Mouse (Mus musculus): ENCODE results near the gene Ttll11.

Gene Ttll11

GRCm38 (mm10) chr2:35899712-35900111 lies 80.0 kb downstream of the Ttll11 start:
- no peak for DNase-seq (ENCODE audit: low spot score)

GRCm38 (mm10) chr2:35899135-35899474 lies 80.6 kb downstream of the Ttll11 start:
- no peak for DNase-seq (ENCODE audit: low spot score)

GRCm38 (mm10) chr2:35898425-35899134 lies 81.1 kb downstream of the Ttll11 start:
- DNase-seq (ENCODE audit: low spot score): no peak

GRCm38 (mm10) chr2:35897125-35897524 lies 82.6 kb downstream of the Ttll11 start:
- no peak for DNase-seq (ENCODE audit: low spot score)

GRCm38 (mm10) chr2:35894512-35894911 lies 85.2 kb downstream of the Ttll11 start:
- DNase-seq (ENCODE audit: low spot score): no peak

- no peak for DNase-seq (ENCODE audit: low spot score)
Measured at GRCm38 (mm10) chr2:35890635-35891034, 89.1 kb downstream of the Ttll11 start.

GRCm38 (mm10) chr2:35889776-35890175 lies 89.9 kb downstream of the Ttll11 start:
- no peak for DNase-seq (ENCODE audit: low spot score)

- DNase-seq (ENCODE audit: low spot score): no peak
Measured at GRCm38 (mm10) chr2:35884296-35884695, 95.4 kb downstream of the Ttll11 start.

- DNase-seq (ENCODE audit: low spot score): no peak
Measured at GRCm38 (mm10) chr2:35882336-35882987, 97.3 kb downstream of the Ttll11 start.

GRCm38 (mm10) chr2:35881896-35882295 lies 97.8 kb downstream of the Ttll11 start:
- no peak for DNase-seq (ENCODE audit: low spot score)

- DNase-seq (ENCODE audit: low spot score): no peak
Measured at GRCm38 (mm10) chr2:35880362-35880761, 99.4 kb downstream of the Ttll11 start.

- DNase-seq (ENCODE audit: low spot score): no peak
Measured at GRCm38 (mm10) chr2:35879887-35880286, 99.8 kb downstream of the Ttll11 start.

GRCm38 (mm10) chr2:35878506-35878905 lies 101.2 kb downstream of the Ttll11 start:
- DNase-seq (ENCODE audit: low spot score): no peak

GRCm38 (mm10) chr2:35875572-35875971 lies 104.1 kb downstream of the Ttll11 start:
- no peak for DNase-seq (ENCODE audit: low spot score)

- DNase-seq (ENCODE audit: low spot score): no peak
Measured at GRCm38 (mm10) chr2:35874421-35874820, 105.3 kb downstream of the Ttll11 start.

GRCm38 (mm10) chr2:35869165-35869564 lies 110.5 kb downstream of the Ttll11 start:
- DNase-seq (ENCODE audit: low spot score): no peak

GRCm38 (mm10) chr2:35863284-35863683 lies 116.4 kb downstream of the Ttll11 start:
- no peak for DNase-seq (ENCODE audit: low spot score)

- DNase-seq (ENCODE audit: low spot score): no peak
Measured at GRCm38 (mm10) chr2:35861185-35861584, 118.5 kb downstream of the Ttll11 start.

- no peak for DNase-seq (ENCODE audit: low spot score)
Measured at GRCm38 (mm10) chr2:35860394-35860744, 119.3 kb downstream of the Ttll11 start.

- DNase-seq (ENCODE audit: low spot score): no peak
Measured at GRCm38 (mm10) chr2:35859708-35860393, 119.9 kb downstream of the Ttll11 start.

- DNase-seq (ENCODE audit: low spot score): no peak
Measured at GRCm38 (mm10) chr2:35858281-35858680, 121.4 kb downstream of the Ttll11 start.

- no peak for DNase-seq (ENCODE audit: low spot score)
Measured at GRCm38 (mm10) chr2:35856901-35857300, 122.8 kb downstream of the Ttll11 start.

- no peak for DNase-seq (ENCODE audit: low spot score)
Measured at GRCm38 (mm10) chr2:35854877-35855276, 124.8 kb downstream of the Ttll11 start.
